Mouse (Mus musculus): Measurements from ENCODE around the gene Acap2. TPM values are rescaled to one million over a fixed set of nuclear protein-coding genes. Genes with fewer than 3 reads are reported as not detected.

Gene Acap2
- total RNA-seq, 1 experiment: 23.4 TPM

GRCm38 (mm10) chr16:31081891-31082290, 119.2 kb downstream of the Acap2 start:
- no peak overlapping the region for H3K9ac ChIP-seq (ENCODE audit: insufficient read depth, low read depth, low read length, poor library complexity, severe bottlenecking)
- H3K4me1 ChIP-seq (ENCODE audit: control insufficient read depth in 2 of 2, insufficient read depth in 2 of 2, low read length in 2 of 2, poor library complexity in 1 of 2): peaks cover 0 to 7% of the 10 kb centered on the region in 2 experiments; a peak in 1 of 4 replicates
- H3K27ac ChIP-seq (ENCODE audit: insufficient read depth, low read depth, low read length, poor library complexity, severe bottlenecking): no peak overlapping the region
- in situ Hi-C loops (cut with MboI; ENCODE audit: low sequenced_read_pairs in 2 of 2, unreplicated experiment in 2 of 2): loop anchor here in 1 of 2 experiments (10.0 kb wide), 1 partner anchor 273 kb away; no protein-coding TSS in a partner anchor
- H3K9me3 ChIP-seq (ENCODE audit: control insufficient read depth, insufficient read depth, low read depth, low read length): no peaks in the 10 kb centered on the region
- DNase-seq (ENCODE audit: low read depth, low spot score): no peak
- TF ChIP-seq ZC3H11A (IDR thresholded peaks at IDR 0.05; ENCODE audit: borderline replicate concordance, low read depth, low read length) (no peak), CHD2 (IDR thresholded peaks at IDR 0.05; ENCODE audit: low read depth, low read length) (no peak), MAFK (IDR thresholded peaks at IDR 0.05; ENCODE audit: insufficient read depth, low read depth, low read length) (no peak), HCFC1 (IDR thresholded peaks at IDR 0.05; ENCODE audit: borderline replicate concordance, insufficient read depth, low read length) (no peak), ZNF384 (IDR thresholded peaks at IDR 0.05; ENCODE audit: low read depth, low read length) (no peak)
- H3K4me3 ChIP-seq (ENCODE audit: insufficient read depth in 1 of 2, low read depth in 1 of 2, low read length in 2 of 2, poor library complexity in 1 of 2, severe bottlenecking in 1 of 2): no peak overlapping the region
- H3K36me3 ChIP-seq (ENCODE audit: control insufficient read depth, insufficient read depth, low read length, poor library complexity, severe bottlenecking): peaks cover 5% of the 10 kb centered on the region; the same call in 1 of the 2 replicates

DNA sequence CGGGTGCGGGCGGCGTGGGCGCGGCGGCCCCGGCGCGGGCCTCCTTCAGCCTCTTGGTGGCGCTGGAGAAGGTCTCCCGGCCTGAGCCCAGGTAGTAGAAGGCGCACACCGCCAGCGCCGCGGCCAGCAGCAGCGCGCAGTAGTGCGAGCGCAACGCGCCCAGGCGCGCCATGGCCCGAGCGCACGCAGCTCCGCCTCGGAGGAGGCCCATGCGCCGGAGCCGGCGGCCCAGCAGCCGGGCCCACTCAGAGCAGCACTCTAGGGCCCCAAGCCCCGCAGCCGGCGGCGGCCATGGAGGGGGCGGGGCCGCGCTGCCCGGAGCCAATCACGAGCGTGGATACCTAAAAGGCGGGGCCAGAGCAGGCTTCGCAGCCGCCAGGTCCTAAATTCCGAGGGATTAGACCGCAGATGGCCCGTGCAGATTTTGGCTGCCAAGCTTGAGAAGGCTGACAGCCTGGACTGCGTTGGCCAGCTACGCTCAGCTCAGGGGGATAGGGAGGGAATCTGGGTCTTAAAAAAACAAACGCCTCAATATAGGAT, 119.8 kb downstream of the Acap2 start, which contains the start of gene Xxylt1:
Gene Xxylt1, minus strand, starts transcription at position 308 of the 540 bp plus-strand sequence.
- Histone ChIP-seq H3K9me3 (ENCODE audit: control insufficient read depth, insufficient read depth, low read depth, low read length) (no peaks in the 10 kb centered on the region), H3K4me1 (ENCODE audit: control insufficient read depth in 2 of 2, insufficient read depth in 2 of 2, low read length in 2 of 2, poor library complexity in 1 of 2) (peaks cover 0 to 7% of the 10 kb centered on the region in 2 experiments; a peak in 1 of 4 replicates), H3K36me3 (ENCODE audit: control insufficient read depth, insufficient read depth, low read length, poor library complexity, severe bottlenecking) (peaks cover 5% of the 10 kb centered on the region; the same call in 1 of the 2 replicates), H3K9ac (ENCODE audit: insufficient read depth, low read depth, low read length, poor library complexity, severe bottlenecking) (peak within 1 kb of the TSS; percentile 79), H3K4me3 (ENCODE audit: insufficient read depth in 1 of 2, low read depth in 1 of 2, low read length in 2 of 2, poor library complexity in 1 of 2, severe bottlenecking in 1 of 2) (peak within 1 kb of the TSS; percentile 79 to 88), H3K27ac (ENCODE audit: insufficient read depth, low read depth, low read length, poor library complexity, severe bottlenecking) (no peak within 1 kb of the TSS)
- TF ChIP-seq HCFC1 (IDR thresholded peaks at IDR 0.05; ENCODE audit: borderline replicate concordance, insufficient read depth, low read length): no peak
- TF ChIP-seq ZC3H11A (IDR thresholded peaks at IDR 0.05; ENCODE audit: borderline replicate concordance, low read depth, low read length): no peak
- no peak for TF ChIP-seq ZNF384 (IDR thresholded peaks at IDR 0.05; ENCODE audit: low read depth, low read length)
- no peak for TF ChIP-seq MAFK (IDR thresholded peaks at IDR 0.05; ENCODE audit: insufficient read depth, low read depth, low read length)
- no peak for TF ChIP-seq CHD2 (IDR thresholded peaks at IDR 0.05; ENCODE audit: low read depth, low read length)
- in situ Hi-C loops (cut with MboI; ENCODE audit: low sequenced_read_pairs in 2 of 2, unreplicated experiment in 2 of 2): loop anchor here in 1 of 2 experiments (10.0 kb wide), 1 partner anchor 274 kb away; no protein-coding TSS in a partner anchor
- peak; percentile 88 for DNase-seq (ENCODE audit: low read depth, low spot score)

DNA sequence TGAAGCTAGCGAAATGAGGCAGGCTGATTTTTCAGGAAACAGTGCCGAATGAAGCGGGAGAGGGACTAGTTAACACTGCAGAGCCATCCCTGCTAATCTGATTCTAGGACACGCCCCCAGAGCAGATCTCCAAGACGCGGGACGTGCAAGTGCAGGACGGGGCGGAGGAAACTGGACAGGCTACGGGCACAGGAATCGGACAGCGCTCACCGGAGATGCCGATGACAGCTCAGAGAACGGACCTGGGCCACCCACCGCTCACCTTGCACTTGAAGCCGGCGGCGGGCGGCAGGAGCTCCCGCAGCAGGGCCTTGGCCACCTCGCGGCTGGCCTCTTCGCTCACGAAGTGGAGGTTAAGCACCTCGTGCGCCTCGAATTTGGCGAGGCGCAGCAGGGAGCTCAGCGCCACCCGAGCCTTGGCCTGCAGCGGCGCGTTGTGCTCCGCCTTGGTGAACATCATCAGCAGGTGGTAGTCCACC, 120.4 kb downstream of the Acap2 start:
- DNase-seq (ENCODE audit: low read depth, low spot score): no peak
- Histone ChIP-seq H3K27ac (ENCODE audit: insufficient read depth, low read depth, low read length, poor library complexity, severe bottlenecking) (no peak overlapping the region), H3K9me3 (ENCODE audit: control insufficient read depth, insufficient read depth, low read depth, low read length) (no peaks in the 10 kb centered on the region), H3K36me3 (ENCODE audit: control insufficient read depth, insufficient read depth, low read length, poor library complexity, severe bottlenecking) (peaks cover 5% of the 10 kb centered on the region; the same call in 1 of the 2 replicates), H3K4me3 (ENCODE audit: insufficient read depth in 1 of 2, low read depth in 1 of 2, low read length in 2 of 2, poor library complexity in 1 of 2, severe bottlenecking in 1 of 2) (peak overlapping the region; percentile 79 to 88), H3K4me1 (ENCODE audit: control insufficient read depth in 2 of 2, insufficient read depth in 2 of 2, low read length in 2 of 2, poor library complexity in 1 of 2) (peaks cover 0 to 7% of the 10 kb centered on the region in 2 experiments; a peak in 1 of 4 replicates), H3K9ac (ENCODE audit: insufficient read depth, low read depth, low read length, poor library complexity, severe bottlenecking) (peak overlapping the region; percentile 79)
- TF ChIP-seq ZNF384 (IDR thresholded peaks at IDR 0.05; ENCODE audit: low read depth, low read length) (no peak), CHD2 (IDR thresholded peaks at IDR 0.05; ENCODE audit: low read depth, low read length) (no peak)
- in situ Hi-C loops (cut with MboI; ENCODE audit: low sequenced_read_pairs in 2 of 2, unreplicated experiment in 2 of 2): loop anchor here in 1 of 2 experiments (10.0 kb wide), 1 partner anchor 274 kb away; no protein-coding TSS in a partner anchor

DNA sequence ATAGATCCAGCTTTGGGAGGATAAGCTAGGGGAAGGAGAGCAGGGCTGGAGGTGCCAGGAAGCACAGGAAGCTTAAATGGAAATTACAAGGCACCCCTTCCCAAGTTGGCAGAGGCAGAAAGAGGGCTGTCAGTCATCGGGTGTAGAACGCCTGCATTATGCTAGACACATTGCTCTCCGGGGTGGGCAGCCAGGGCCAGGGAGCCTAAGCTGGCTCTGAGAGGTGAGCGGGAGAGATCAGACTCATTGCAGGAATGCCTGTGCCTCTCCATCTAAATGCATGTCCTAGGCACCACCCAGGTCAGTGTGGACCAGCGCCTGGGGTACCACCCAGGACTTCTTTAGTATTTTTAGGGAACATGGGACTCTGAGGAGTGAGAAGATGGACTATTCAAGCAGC, 123.6 kb downstream of the Acap2 start:
- in situ Hi-C loops (cut with MboI; ENCODE audit: low sequenced_read_pairs in 2 of 2, unreplicated experiment in 2 of 2): loop anchor here in 1 of 2 experiments (10.0 kb wide), 1 partner anchor 483 kb away; the partner anchor contains the start of gene Fam43a
- TF ChIP-seq ZC3H11A (IDR thresholded peaks at IDR 0.05; ENCODE audit: borderline replicate concordance, low read depth, low read length) (no peak), HCFC1 (IDR thresholded peaks at IDR 0.05; ENCODE audit: borderline replicate concordance, insufficient read depth, low read length) (no peak), MAFK (IDR thresholded peaks at IDR 0.05; ENCODE audit: insufficient read depth, low read depth, low read length) (no peak), CHD2 (IDR thresholded peaks at IDR 0.05; ENCODE audit: low read depth, low read length) (no peak), ZNF384 (IDR thresholded peaks at IDR 0.05; ENCODE audit: low read depth, low read length) (no peak)

More for the DNA sequence above, 123.6 kb downstream of the Acap2 start:
- no peak overlapping the region for H3K9ac ChIP-seq (ENCODE audit: insufficient read depth, low read depth, low read length, poor library complexity, severe bottlenecking)
- H3K36me3 ChIP-seq (ENCODE audit: control insufficient read depth, insufficient read depth, low read length, poor library complexity, severe bottlenecking): peaks cover 5% of the 10 kb centered on the region; the same call in 1 of the 2 replicates
- H3K27ac ChIP-seq (ENCODE audit: insufficient read depth, low read depth, low read length, poor library complexity, severe bottlenecking): no peak overlapping the region
- no peak for DNase-seq (ENCODE audit: low read depth, low spot score)
- H3K4me3 ChIP-seq (ENCODE audit: insufficient read depth in 1 of 2, low read depth in 1 of 2, low read length in 2 of 2, poor library complexity in 1 of 2, severe bottlenecking in 1 of 2): no peak overlapping the region
- H3K4me1 ChIP-seq (ENCODE audit: control insufficient read depth in 2 of 2, insufficient read depth in 2 of 2, low read length in 2 of 2, poor library complexity in 1 of 2): peaks cover 0 to 7% of the 10 kb centered on the region in 2 experiments; a peak in 1 of 4 replicates
- H3K9me3 ChIP-seq (ENCODE audit: control insufficient read depth, insufficient read depth, low read depth, low read length): no peaks in the 10 kb centered on the region
